Mouse (Mus musculus): Measurements from ENCODE around the gene H2-Eb2. TPM values are rescaled to one million over a fixed set of nuclear protein-coding genes. Genes with fewer than 3 reads are reported as not detected.

Gene H2-Eb2
- polyA plus RNA-seq (2012): 0.03 TPM in 1 of 2 replicates, not detected in the other

DNA sequence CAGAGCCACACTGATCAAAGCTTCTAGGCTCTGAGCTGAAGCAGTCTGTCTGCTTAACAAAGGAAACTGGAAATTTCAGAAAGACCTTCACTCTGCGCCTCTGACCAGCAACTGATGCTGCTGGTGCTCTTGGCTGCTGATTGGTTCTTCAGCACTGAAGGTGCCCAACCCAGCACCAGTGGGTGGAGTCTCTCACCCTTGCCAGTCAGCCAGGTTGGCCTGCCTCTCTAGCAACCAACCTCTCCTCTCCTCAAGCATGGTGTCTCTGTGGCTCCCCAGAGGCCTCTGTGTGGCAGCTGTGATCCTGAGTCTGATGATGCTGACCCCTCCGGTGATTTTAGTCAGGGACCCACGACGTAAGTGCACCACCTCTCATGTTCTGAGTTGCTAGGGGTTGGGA is at the start of gene H2-Eb2:
TSS of gene H2-Eb2 (plus strand) at position 230 of the 400 bp plus-strand sequence.

DNA sequence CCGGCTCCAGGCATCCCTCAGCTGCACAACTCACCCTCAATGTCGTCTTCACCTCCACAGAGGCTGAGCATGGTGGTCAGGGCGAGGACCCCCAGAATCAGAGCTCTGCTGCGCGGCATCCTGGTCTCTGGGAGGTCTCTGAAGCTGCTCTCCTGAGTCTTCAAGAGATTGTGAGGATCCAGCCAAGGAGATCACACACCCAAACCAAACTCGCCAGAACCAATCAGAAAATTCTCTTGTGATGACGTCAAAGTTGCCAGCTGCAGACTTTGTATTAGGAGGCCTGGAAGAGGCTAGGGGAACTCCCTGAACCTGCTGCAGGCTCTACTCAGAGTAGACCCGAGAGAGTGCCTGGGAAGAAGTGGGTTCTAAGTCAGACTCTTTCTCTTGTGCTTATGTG is 37.8 kb upstream of the H2-Eb2 start, which contains the start of gene H2-Aa:
TSS of gene H2-Aa (minus strand) at position 176 of the 400 bp plus-strand sequence.

DNA sequence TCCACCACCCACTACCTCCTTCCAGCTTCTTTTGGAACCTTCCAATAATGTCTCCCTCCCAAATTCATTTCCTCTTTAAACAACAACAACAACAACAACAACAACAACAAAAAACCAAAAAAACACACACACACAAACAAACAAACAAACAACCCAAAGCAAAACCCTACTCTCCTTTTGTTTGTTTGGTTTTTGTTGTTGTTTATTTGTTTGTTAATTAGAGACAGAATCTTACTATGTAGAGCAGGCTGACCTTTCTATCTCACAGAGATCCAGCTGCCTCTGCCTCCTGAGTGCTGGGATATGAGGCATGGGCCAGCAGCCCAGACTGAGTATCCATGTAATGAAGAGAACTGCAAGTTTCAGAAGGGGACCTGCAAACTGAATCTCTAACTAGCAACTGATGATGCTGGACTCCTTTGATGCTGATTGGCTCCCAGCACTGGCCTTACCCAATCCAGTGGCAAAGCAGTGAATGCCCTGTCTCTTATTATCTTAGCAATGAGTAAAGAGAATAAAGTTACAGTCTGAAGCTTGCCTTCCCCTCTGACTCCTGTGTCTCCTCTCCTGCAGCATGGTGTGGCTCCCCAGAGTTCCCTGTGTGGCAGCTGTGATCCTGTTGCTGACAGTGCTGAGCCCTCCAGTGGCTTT is 20.0 kb upstream of the H2-Eb2 start, which contains the start of gene H2-Eb1:
TSS of gene H2-Eb1 (plus strand) at position 488 of the 651 bp plus-strand sequence.

DNA sequence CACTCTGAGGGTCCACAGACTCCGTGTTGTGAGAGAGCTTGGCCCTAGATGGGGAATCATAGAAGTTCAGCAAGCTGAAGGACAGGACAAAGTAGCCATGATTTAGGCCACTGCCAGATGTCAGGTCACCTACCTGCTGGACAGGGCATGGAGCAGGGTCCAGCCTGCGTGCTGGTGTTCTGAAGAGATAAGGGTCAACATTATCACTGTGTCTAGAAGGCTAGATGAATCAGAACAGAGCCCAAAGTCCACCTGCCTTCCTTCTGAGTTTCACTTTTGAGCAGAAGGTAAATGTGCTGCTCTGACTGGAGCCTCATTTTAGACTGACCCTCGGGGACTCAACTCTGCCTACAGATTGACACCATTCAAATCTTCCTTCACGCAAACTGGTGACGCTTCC is 29.1 kb downstream of the H2-Eb2 start, which contains the start of gene Btnl2:
TSS of gene Btnl2 (plus strand) at position 284 of the 400 bp plus-strand sequence.

DNA sequence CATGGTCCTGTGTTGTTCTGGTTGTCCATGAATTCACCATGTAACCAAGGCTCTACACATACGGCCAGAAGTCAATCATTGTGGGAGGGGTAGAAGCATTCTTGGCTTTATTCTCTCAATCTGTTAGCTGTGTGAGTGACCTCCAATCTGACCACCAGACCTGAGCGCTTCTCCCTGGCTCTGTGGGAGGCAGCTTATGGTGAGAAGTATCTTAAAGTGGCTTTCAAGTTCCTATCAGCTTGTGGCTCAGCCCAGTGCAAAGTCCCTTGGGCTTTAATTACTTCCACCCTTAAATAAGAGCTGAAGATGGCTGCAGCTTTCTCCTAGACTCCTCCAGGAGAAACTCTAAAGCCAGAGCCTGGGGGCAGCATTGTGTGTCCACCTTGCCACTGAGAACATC is 51.4 kb downstream of the H2-Eb2 start, which contains the start of gene Btnl1:
TSS of gene Btnl1 (plus strand) at position 286 of the 400 bp plus-strand sequence.

Other genes with a start within 250 kb of the H2-Eb2 start
- 18.9 and 21.5 TPM in 2 replicates for gene H2-Oa, start 233.3 kb upstream of the H2-Eb2 start, polyA plus RNA-seq (2012)
- gene H2-DMa, start 206.1 kb upstream of the H2-Eb2 start, polyA plus RNA-seq (2012): 87.7 and 91.4 TPM in 2 replicates
- 509 and 540 TPM in 2 replicates for gene Brd2, start 203.0 kb upstream of the H2-Eb2 start, polyA plus RNA-seq (2012)
- gene H2-DMb2, start 182.4 kb upstream of the H2-Eb2 start, polyA plus RNA-seq (2012): 3.6 and 4.5 TPM in 2 replicates
- 42.5 and 51.0 TPM in 2 replicates for gene H2-DMb1, start 172.6 kb upstream of the H2-Eb2 start, polyA plus RNA-seq (2012)
- gene Tap1, start 138.1 kb upstream of the H2-Eb2 start, polyA plus RNA-seq (2012): 141 TPM in 2 replicates
- 78.2 and 85.0 TPM in 2 replicates for gene Psmb9, start 137.9 kb upstream of the H2-Eb2 start, polyA plus RNA-seq (2012)
- 393 and 403 TPM in 2 replicates for gene Psmb8, start 127.9 kb upstream of the H2-Eb2 start, polyA plus RNA-seq (2012)
- gene Tap2, start 122.1 kb upstream of the H2-Eb2 start, polyA plus RNA-seq (2012): 218 and 296 TPM in 2 replicates
- 10.4 and 14.9 TPM in 2 replicates for gene H2-Ob, start 86.8 kb upstream of the H2-Eb2 start, polyA plus RNA-seq (2012)
- 360 and 375 TPM in 2 replicates for gene H2-Ab1, start 68.0 kb upstream of the H2-Eb2 start, polyA plus RNA-seq (2012)
- 31.4 and 35.0 TPM in 2 replicates for gene H2-Aa, start 37.8 kb upstream of the H2-Eb2 start, polyA plus RNA-seq (2012)
- 53.5 and 61.7 TPM in 2 replicates for gene H2-Eb1, start 19.8 kb upstream of the H2-Eb2 start, polyA plus RNA-seq (2012)
- gene Btnl2, start 29.2 kb downstream of the H2-Eb2 start, polyA plus RNA-seq (2012): 0.02 TPM in 1 of 2 replicates, not detected in the other
- not detected in 2 replicates for gene Btnl1, start 51.5 kb downstream of the H2-Eb2 start, polyA plus RNA-seq (2012)
- 0.09 and 0.53 TPM in 2 replicates for gene BC051142, start 73.2 kb downstream of the H2-Eb2 start, polyA plus RNA-seq (2012)
- gene Btnl4, start 151.7 kb downstream of the H2-Eb2 start, polyA plus RNA-seq (2012): not detected in 2 replicates
- not detected in 2 replicates for gene Btnl6, start 191.7 kb downstream of the H2-Eb2 start, polyA plus RNA-seq (2012)
- gene Notch4, start 238.6 kb downstream of the H2-Eb2 start, polyA plus RNA-seq (2012): 2.6 and 3.1 TPM in 2 replicates